Mouse (Mus musculus): ENCODE measurements around the gene Nacc2. TPM values are rescaled to one million over a fixed set of nuclear protein-coding genes. Genes with fewer than 3 reads are reported as not detected.

Gene Nacc2
- polyA plus RNA-seq (2012; rRNA removed) = 4.4 and 6.1 TPM in 2 replicates

GRCm38 (mm10) chr2:26123079-26123648, at the start of gene Nacc2:
Nacc2 (minus strand) TSS chr2:26123220.

GRCm38 (mm10) chr2:26021561-26022257, 101.3 kb downstream of the Nacc2 start, which contains the start of gene Ubac1:
Ubac1 (minus strand) TSS chr2:26021747.

Other genes starting within 250 kb of the Nacc2 start
- gene Camsap1, start 139.9 kb downstream of the Nacc2 start, polyA plus RNA-seq (2012; rRNA removed) = 35.4 and 36.1 TPM in 2 replicates
- 84.6 and 112 TPM in 2 replicates for gene Ubac1, start 101.5 kb downstream of the Nacc2 start, polyA plus RNA-seq (2012; rRNA removed)
- 1.7 and 5.5 TPM in 2 replicates for gene Lhx3, start 85.1 kb upstream of the Nacc2 start, polyA plus RNA-seq (2012; rRNA removed)
- 16.9 and 17.4 TPM in 2 replicates for gene Qsox2, start 114.3 kb upstream of the Nacc2 start, polyA plus RNA-seq (2012; rRNA removed)
- 0.53 and 0.64 TPM in 2 replicates for gene Ccdc187, start 171.3 kb upstream of the Nacc2 start, polyA plus RNA-seq (2012; rRNA removed)
- gene Gpsm1, start 192.3 kb upstream of the Nacc2 start, polyA plus RNA-seq (2012; rRNA removed) = 90.4 and 91.8 TPM in 2 replicates
- 29.9 and 41.4 TPM in 2 replicates for gene Dnlz, start 228.9 kb upstream of the Nacc2 start, polyA plus RNA-seq (2012; rRNA removed)
- 2.5 and 3.2 TPM in 2 replicates for gene Card9, start 237.7 kb upstream of the Nacc2 start, polyA plus RNA-seq (2012; rRNA removed)

Data from central nervous system, embryonic 11.5 days (tissue).